Mouse (Mus musculus) myocyte (in vitro differentiated cells): ENCODE data around the gene Drg1. TPM values are rescaled to one million over a fixed set of nuclear protein-coding genes. Genes with fewer than 3 reads are reported as not detected.

Source experiments
- H3K27me3 ChIP-seq: one replicate; pipeline ENCODE4 v1.6.1; 2011; ENCODE audit not compliant: control insufficient read depth, insufficient read depth, insufficient read length
- H3K36me3 ChIP-seq: one replicate; pipeline ENCODE4 v1.6.1; 2011; ENCODE audit not compliant: control insufficient read depth, insufficient read depth
- H3K4me2 ChIP-seq: one replicate; pipeline ENCODE4 v1.6.1; 2011; ENCODE audit warnings: low read depth, control low read depth
- H3K4me3 ChIP-seq: one replicate; pipeline ENCODE4 v1.5.1; 2011; ENCODE audit warnings: mild to moderate bottlenecking, control low read depth, moderate library complexity
- H3K79me2 ChIP-seq: one replicate; pipeline ENCODE4 v1.6.1; 2011; ENCODE audit not compliant: control insufficient read depth, insufficient read depth
- H3ac ChIP-seq: one replicate; pipeline ENCODE4 v1.6.1; 2011; ENCODE audit not compliant: control insufficient read depth, insufficient read length
- CEBPB ChIP-seq: IDR thresholded peaks from 2 replicates; pipeline ENCODE4 v1.6.1; 2011; ENCODE audit warnings: mild to moderate bottlenecking, moderate library complexity; ENCODE audit not compliant: poor library complexity, insufficient read depth, severe bottlenecking
- E2F4 ChIP-seq: IDR thresholded peaks from one replicate; pipeline ENCODE4 v1.6.1; 2011; ENCODE audit warnings: mild to moderate bottlenecking, control low read depth, moderate library complexity; ENCODE audit not compliant: insufficient read depth
- MAX ChIP-seq: IDR thresholded peaks from one replicate; pipeline ENCODE4 v1.6.1; 2011; ENCODE audit warnings: low read depth, mild to moderate bottlenecking, control low read depth
- MYOD1 ChIP-seq, 3 experiments: IDR thresholded peaks; one replicate each; pipeline ENCODE4 v1.6.1; 2011; ENCODE audit warnings: control low read depth in 2 of 3, low read depth in 2 of 3, mild to moderate bottlenecking in 2 of 3, moderate library complexity in 1 of 3; ENCODE audit not compliant: insufficient read length in 2 of 3, control insufficient read depth in 1 of 3
- MYOG ChIP-seq, 3 experiments: IDR thresholded peaks; one replicate each; pipeline ENCODE4 v1.6.1; 2011; ENCODE audit warnings: control low read depth in 2 of 3, low read depth in 2 of 3, mild to moderate bottlenecking in 2 of 3; ENCODE audit not compliant: insufficient read length in 2 of 3, control insufficient read depth in 1 of 3, insufficient read depth in 1 of 3
- POLR2A ChIP-seq: IDR thresholded peaks from one replicate; pipeline ENCODE4 v1.6.1; 2011; ENCODE audit warnings: low read depth, mild to moderate bottlenecking, control low read depth, moderate library complexity; ENCODE audit not compliant: insufficient read length
- POLR2AphosphoS2 ChIP-seq: IDR thresholded peaks from one replicate; pipeline ENCODE4 v1.6.1; 2011; ENCODE audit warnings: low read depth, control low read depth; ENCODE audit not compliant: insufficient read length
- REST ChIP-seq: IDR thresholded peaks from one replicate; pipeline ENCODE4 v1.6.1; 2011; ENCODE audit warnings: mild to moderate bottlenecking, control low read depth, moderate library complexity; ENCODE audit not compliant: insufficient read depth, insufficient read length
- SRF ChIP-seq: IDR thresholded peaks from one replicate; pipeline ENCODE4 v1.6.1; 2011; ENCODE audit warnings: low read depth; ENCODE audit not compliant: control insufficient read depth, insufficient read length
- TCF12 ChIP-seq: IDR thresholded peaks from one replicate; pipeline ENCODE4 v1.6.1; 2011; ENCODE audit warnings: mild to moderate bottlenecking, control low read depth; ENCODE audit not compliant: poor library complexity, insufficient read depth, severe bottlenecking
- TCF3 ChIP-seq: IDR thresholded peaks from one replicate; pipeline ENCODE4 v1.6.1; 2011; ENCODE audit warnings: low read depth, control low read depth; ENCODE audit not compliant: insufficient read length
- USF1 ChIP-seq: IDR thresholded peaks from one replicate; pipeline ENCODE4 v1.6.1; 2011; ENCODE audit warnings: low read depth, mild to moderate bottlenecking, control low read depth, moderate library complexity
- polyA plus RNA-seq: library from polyadenylated mRNA; unstranded; fragments of >200 nt; fragmentation: generic; extraction: Trizol; gene quantifications from one replicate; pipeline ENCODE4 v1.2.1, GENCODE M21; 2012; ENCODE audit warnings: missing spikeins

Gene Drg1
- polyA plus RNA-seq, 1 experiment, result 109 TPM

- TF ChIP-seq MAX (no peak), TCF12 (no peak), TCF3 (no peak), USF1 (no peak)
- no peak overlapping the region for H3K4me2 ChIP-seq
Observed at GRCm38 (mm10) chr11:3227113-3227512, 39.1 kb downstream of the Drg1 start.

GRCm38 (mm10) chr11:3223105-3223504 lies 43.1 kb downstream of the Drg1 start:
- peaks cover 65% of the 10 kb centered on the region for H3K36me3 ChIP-seq
- no peak overlapping the region for H3K4me3 ChIP-seq
- peaks cover 4% of the 10 kb centered on the region for H3K79me2 ChIP-seq
- no peak overlapping the region for H3K4me2 ChIP-seq
- H3K27me3 ChIP-seq, result no peaks in the 10 kb centered on the region
- H3ac ChIP-seq, result no peak overlapping the region
- no peak for TF ChIP-seq USF1
- TF ChIP-seq POLR2A, result no peak
- no peak for TF ChIP-seq MYOG (IDR thresholded peaks at IDR 0.05; ENCODE audit: control insufficient read depth in 1 of 3, insufficient read depth in 1 of 3, insufficient read length in 2 of 3, low read depth in 2 of 3)
- TF ChIP-seq E2F4, result no peak
- no peak for TF ChIP-seq CEBPB
- no peak for TF ChIP-seq SRF
- TF ChIP-seq TCF12, result no peak
- no peak for TF ChIP-seq REST
- TF ChIP-seq MAX, result no peak
- TF ChIP-seq TCF3, result no peak
- TF ChIP-seq MYOD1 (IDR thresholded peaks at IDR 0.05; ENCODE audit: control insufficient read depth in 1 of 3, insufficient read length in 2 of 3, low read depth in 2 of 3), result no peak
- no peak for TF ChIP-seq POLR2AphosphoS2

More at GRCm38 (mm10) chr11:3227113-3227512, 39.1 kb downstream of the Drg1 start:
- Histone ChIP-seq H3ac (no peak overlapping the region), H3K79me2 (no peaks in the 10 kb centered on the region), H3K36me3 (peaks cover 61% of the 10 kb centered on the region), H3K4me3 (no peak overlapping the region), H3K27me3 (no peaks in the 10 kb centered on the region)

- Histone ChIP-seq H3K27me3 (no peaks in the 10 kb centered on the region), H3K36me3 (peaks cover 55% of the 10 kb centered on the region), H3K79me2 (peaks cover 60% of the 10 kb centered on the region), H3K4me3 (no peak overlapping the region), H3K4me2 (no peak overlapping the region), H3ac (no peak overlapping the region)
- TF ChIP-seq TCF12, result no peak
- no peak for TF ChIP-seq MAX
- no peak for TF ChIP-seq MYOD1 (IDR thresholded peaks at IDR 0.05; ENCODE audit: control insufficient read depth in 1 of 3, insufficient read length in 2 of 3, low read depth in 2 of 3)
- TF ChIP-seq TCF3, result no peak
- no peak for TF ChIP-seq USF1
- TF ChIP-seq POLR2AphosphoS2, result no peak
- no peak for TF ChIP-seq MYOG (IDR thresholded peaks at IDR 0.05; ENCODE audit: control insufficient read depth in 1 of 3, insufficient read depth in 1 of 3, insufficient read length in 2 of 3, low read depth in 2 of 3)
- no peak for TF ChIP-seq POLR2A
- TF ChIP-seq REST, result no peak
- TF ChIP-seq SRF, result no peak
- no peak for TF ChIP-seq E2F4
- TF ChIP-seq CEBPB, result no peak
Observed at GRCm38 (mm10) chr11:3212526-3212925, 53.7 kb downstream of the Drg1 start.

GRCm38 (mm10) chr11:3206783-3207182 lies 59.4 kb downstream of the Drg1 start:
- Histone ChIP-seq H3K79me2 (peaks cover 79% of the 10 kb centered on the region), H3ac (no peak overlapping the region), H3K27me3 (no peaks in the 10 kb centered on the region), H3K36me3 (peaks cover 42% of the 10 kb centered on the region), H3K4me3 (no peak overlapping the region), H3K4me2 (no peak overlapping the region)
- TF ChIP-seq POLR2A, result no peak
- no peak for TF ChIP-seq E2F4

- peaks cover 64% of the 10 kb centered on the region for H3K79me2 ChIP-seq
- TF ChIP-seq MYOD1 (IDR thresholded peaks at IDR 0.05; ENCODE audit: control insufficient read depth in 1 of 3, insufficient read length in 2 of 3, low read depth in 2 of 3), result no peak
- no peak for TF ChIP-seq REST
- TF ChIP-seq TCF3, result no peak
- TF ChIP-seq POLR2A, result no peak
- no peak for TF ChIP-seq POLR2AphosphoS2
- TF ChIP-seq E2F4, result no peak
- no peak for TF ChIP-seq CEBPB
- TF ChIP-seq TCF12, result no peak
- TF ChIP-seq MAX, result no peak
- TF ChIP-seq SRF, result no peak
- no peak for TF ChIP-seq MYOG (IDR thresholded peaks at IDR 0.05; ENCODE audit: control insufficient read depth in 1 of 3, insufficient read depth in 1 of 3, insufficient read length in 2 of 3, low read depth in 2 of 3)
- TF ChIP-seq USF1, result no peak
- peaks cover 31% of the 10 kb centered on the region for H3K36me3 ChIP-seq
- no peak overlapping the region for H3K4me3 ChIP-seq
- H3K4me2 ChIP-seq, result no peak overlapping the region
- H3K27me3 ChIP-seq, result no peaks in the 10 kb centered on the region
- H3ac ChIP-seq, result no peak overlapping the region
Observed at GRCm38 (mm10) chr11:3205207-3205606, 61.0 kb downstream of the Drg1 start.
